Mouse (Mus musculus): ENCODE measurements at regions not wholly inside any gene's neighbourhood (a gene's known extent, or its start where the extent isn't known, plus 50 kb on each side); places are given as distances from the start of the nearest gene placed in this dataset.
A peak's percentile ranks its signal among the peaks of the same experiment; 100 is the strongest.

GRCm38 (mm10) chrX:133119026-133119425 lies 569.8 kb downstream of the Pcdh19 start:
- DNase-seq (ENCODE audit: low read depth, low spot score), result no peak

GRCm38 (mm10) chrX:133110173-133110572 lies 578.6 kb downstream of the Pcdh19 start:
- DNase-seq (ENCODE audit: low read depth, low spot score), result no peak

- DNase-seq (ENCODE audit: low read depth, low spot score), result no peak
Observed at GRCm38 (mm10) chrX:133092983-133093382, 595.8 kb downstream of the Pcdh19 start.

- DNase-seq (ENCODE audit: low read depth, low spot score), result peak; percentile 0
Observed at GRCm38 (mm10) chrX:133064116-133064515, 624.7 kb downstream of the Pcdh19 start.

Measured in forelimb bud, embryonic 11.5 days (tissue).